Mouse (Mus musculus) mouse trophoblast stem cell (cell line): Measurements from ENCODE around the gene Tns3.

Experiments used
- in situ Hi-C, 2 experiments: fragments of 300-500 bp; cut with MseI, MboI; formaldehyde crosslinking; loops; 2 replicates in 1 of 2; 3 replicates in 1 of 2; pipeline ENCODE4 v1.15.1; 2025

Tns3 gene

DNA sequence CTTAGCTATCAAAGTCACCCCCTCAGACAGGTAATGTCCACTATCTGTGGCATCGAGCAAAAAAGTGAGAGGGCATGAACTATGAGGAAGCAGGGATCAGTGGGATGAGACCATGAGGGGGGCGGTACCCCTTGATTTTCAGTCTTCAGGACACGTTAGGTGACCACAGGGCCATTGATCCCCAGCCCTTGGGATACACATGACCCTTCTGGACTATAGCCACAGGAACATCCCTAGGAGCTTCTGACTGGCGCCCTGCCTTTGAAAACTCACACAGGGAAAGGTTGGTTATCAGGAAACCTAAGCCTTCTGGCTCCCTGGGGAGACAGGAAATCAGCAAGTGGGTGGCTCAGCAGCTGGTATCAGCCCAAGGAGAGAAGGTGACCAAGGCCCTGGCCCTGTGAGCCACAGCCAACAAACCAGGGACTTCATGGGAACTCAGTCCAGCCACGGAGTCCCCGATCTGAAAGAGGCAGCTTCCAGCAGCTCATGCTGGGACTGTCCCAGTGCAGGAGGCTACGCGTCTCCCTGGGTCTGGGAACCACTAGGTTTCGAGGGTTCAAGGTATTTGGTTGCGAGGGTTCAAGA is 12.8 kb downstream of the Tns3 start:
- in situ Hi-C loops, result no loop called here

DNA sequence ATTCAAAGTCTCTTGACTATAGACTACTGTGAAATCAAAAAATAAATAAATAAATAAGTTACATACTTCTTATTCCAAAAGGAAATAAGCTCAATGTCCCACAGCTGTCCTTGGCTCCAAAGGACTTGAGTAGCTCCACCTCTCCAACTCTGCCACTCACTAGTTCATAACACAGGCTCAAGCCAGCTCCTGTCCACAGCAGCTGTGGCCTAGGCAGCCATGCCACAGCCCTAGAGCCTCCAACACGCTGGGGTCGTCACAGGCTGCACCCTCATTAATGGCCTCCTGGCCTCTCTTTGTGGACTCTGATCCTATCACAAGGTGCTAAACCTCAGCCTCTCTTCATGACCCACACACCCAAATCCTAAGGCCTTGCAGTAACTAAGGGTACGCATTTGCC is 18.7 kb downstream of the Tns3 start:
- in situ Hi-C loops, result no loop called here

GRCm38 (mm10) chr11:8644272-8644671 is 20.1 kb downstream of the Tns3 start:
- in situ Hi-C loops, result no loop called here

- in situ Hi-C loops, result no loop called here
These were observed 22.6 kb downstream of the Tns3 start for GRCm38 (mm10) chr11:8641634-8642277.

- in situ Hi-C loops, result no loop called here
These were observed 24.6 kb downstream of the Tns3 start for GRCm38 (mm10) chr11:8639726-8640125.

DNA sequence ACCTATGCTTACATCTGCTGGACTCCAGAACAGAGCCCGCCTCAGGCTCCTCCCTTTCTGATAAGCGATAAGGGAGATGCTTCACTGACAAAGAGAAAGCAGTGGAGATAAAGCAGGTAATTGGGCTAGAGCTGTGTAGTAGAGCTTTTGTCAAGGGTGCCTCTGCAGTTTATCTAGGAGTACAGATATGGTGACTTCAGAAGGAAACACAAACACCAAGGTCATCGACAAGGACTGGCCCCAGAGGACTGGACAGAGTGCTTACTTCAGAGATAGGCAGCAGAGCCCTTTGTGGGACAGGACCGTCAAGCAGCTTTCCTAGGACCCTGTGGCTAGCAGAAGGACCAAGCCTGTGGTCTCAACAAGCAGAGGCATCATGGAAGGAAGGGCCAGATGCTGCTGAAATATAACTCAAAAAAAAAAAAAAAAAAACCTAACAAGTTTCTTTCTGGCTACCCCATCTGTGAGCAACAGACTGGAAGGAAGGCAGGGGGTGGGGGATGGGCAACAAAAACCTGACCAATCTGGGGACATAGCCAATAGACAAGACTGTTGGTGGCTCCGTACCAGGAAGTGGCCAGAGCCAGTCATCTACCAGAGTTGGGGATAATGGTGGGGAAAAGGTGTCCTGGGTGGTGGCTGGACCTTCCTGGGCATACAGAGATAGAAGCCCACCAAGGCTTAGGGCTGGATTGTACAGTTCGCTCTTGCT is 25.2 kb downstream of the Tns3 start:
- in situ Hi-C loops, result no loop called here

- in situ Hi-C loops, result no loop called here
These were observed 26.6 kb downstream of the Tns3 start for GRCm38 (mm10) chr11:8637469-8638447.

DNA sequence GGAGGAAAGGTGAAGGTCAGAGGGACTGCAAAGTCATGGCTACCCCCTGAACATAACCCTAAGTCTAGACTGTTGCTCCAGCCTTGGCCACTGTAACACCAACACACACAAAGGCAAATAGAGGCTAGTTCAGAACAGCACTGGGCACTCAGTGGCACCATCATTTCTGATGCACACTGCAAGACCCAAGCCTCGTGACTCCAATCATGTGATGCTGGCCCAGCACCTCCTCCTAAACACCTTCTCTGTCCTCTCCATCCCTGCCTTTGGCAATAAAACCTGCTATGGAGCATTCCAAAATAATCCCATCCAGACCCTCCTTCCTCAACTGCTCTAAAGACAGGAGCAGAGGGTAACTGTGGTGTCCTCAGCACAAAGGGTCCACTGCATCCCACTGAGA is 27.7 kb downstream of the Tns3 start:
- in situ Hi-C loops, result no loop called here

DNA sequence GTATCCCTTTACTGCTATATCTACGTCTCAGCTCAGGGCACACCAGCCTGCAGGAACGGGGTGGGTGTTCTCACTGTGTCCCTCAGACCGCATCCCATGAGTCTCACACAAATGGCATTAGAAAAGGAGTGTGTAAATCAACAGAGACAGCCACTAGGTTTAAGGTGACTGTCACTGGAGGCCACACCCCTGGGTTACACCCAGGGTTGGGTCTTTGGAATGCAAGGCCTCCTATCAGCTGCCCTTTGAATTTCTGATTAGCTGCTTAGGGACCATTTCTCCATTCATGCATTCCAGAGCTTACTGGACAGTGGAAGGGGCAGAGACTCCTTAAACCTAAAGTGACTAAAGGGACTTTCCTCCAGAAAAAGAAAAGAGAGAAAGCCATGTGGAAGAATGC is 28.6 kb downstream of the Tns3 start:
- in situ Hi-C loops, result no loop called here

- in situ Hi-C loops, result no loop called here
These were observed 29.5 kb downstream of the Tns3 start for GRCm38 (mm10) chr11:8634728-8635410.

- in situ Hi-C loops, result no loop called here
These were observed 32.2 kb downstream of the Tns3 start for GRCm38 (mm10) chr11:8632163-8632562.

GRCm38 (mm10) chr11:8629862-8630390 is 34.4 kb downstream of the Tns3 start:
- in situ Hi-C loops, result no loop called here

DNA sequence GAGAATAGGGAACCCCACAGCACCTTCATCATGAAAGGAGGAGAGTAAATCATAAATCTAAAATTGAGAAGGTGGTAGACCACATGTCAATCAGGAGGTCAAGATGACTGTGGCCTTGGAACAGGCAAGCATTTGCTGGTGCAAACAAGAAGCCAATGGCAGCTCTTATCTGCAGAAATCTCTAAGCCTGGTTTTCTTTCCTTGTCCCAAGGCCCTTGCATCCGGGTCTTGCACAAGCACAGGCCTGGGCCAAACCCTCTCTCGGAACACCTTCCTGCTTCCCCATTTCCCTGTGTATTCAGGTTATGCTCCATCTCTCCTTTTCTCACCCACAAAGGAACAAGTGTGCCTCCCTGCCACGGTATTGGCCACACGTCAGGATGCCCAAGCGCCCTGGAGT is 35.0 kb downstream of the Tns3 start:
- in situ Hi-C loops, result no loop called here

DNA sequence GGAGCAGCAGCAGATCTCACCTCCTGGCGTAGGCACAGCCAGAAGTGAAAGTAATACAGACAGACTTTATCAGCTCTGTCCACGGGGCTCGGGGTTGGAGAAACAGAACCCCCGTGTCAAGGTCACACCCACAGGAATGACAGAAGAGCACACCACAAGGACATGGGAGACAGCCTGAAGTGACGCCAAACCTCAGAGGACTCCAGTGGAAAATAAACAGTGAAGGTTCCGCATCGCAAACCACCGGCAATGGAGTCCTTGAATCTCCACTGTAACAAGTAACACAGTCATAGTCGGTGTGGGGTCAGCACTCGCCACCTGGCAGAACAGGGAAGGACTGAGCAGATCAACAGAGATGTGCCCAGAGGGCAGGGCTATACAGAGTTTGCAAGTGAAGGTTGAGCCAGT is 35.5 kb downstream of the Tns3 start:
- in situ Hi-C loops, result no loop called here

- in situ Hi-C loops, result no loop called here
These were observed 37.2 kb downstream of the Tns3 start for GRCm38 (mm10) chr11:8627156-8627555.

- in situ Hi-C loops, result no loop called here
These were observed 37.6 kb downstream of the Tns3 start for GRCm38 (mm10) chr11:8626715-8627114.

DNA sequence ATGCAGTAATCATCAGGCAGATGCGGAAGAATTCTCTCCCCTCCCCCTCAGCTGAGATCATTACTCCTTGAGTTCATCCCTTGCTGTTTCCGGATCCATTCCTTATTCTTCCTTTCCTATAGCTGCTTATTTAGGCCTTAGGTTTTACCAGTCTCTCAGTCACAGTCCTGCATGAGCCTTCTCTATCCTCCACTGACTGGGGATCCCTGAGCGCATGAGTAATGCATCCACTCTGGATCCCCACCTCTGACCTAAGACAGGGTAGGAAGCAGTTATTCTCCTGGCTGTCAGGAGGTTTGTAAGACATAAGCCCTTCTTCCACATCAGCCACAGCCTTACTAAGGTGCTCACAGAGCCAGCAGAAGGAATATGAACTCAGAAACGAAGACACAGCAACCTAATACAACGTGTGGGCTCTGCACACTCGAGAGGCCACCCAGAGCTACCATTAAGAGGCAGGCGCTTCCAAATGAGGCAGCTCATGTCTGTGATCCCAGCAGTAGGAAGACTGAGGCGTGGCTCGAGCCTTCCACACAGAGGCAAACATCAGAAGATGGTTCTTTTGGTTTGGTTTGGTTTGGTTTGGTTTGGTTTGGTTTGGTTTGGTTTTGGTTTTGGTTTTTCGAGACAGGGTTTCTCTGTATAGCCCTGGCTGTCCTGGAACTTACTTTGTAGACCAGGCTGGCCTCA is 38.3 kb downstream of the Tns3 start:
- in situ Hi-C loops, result no loop called here

- in situ Hi-C loops, result no loop called here
These were observed 38.9 kb downstream of the Tns3 start for GRCm38 (mm10) chr11:8625451-8625850.

GRCm38 (mm10) chr11:8624179-8624886 is 40.0 kb downstream of the Tns3 start:
- in situ Hi-C loops, result no loop called here

DNA sequence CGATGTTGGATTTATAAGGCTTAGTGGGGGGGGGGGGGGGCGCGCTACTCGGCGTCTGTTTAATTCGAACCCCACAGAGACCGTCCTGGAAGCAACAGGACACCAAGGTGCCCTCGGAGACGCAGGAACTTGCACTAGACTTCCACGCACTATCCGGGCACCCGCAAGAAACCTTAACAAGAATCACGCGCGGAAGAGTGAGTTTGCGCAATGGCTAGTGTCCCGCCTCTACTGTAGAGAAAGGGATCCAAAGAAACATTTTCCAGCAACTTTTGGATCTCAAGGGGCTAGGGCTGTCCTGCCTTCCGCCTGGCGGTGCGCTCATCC is 40.5 kb downstream of the Tns3 start:
- in situ Hi-C loops, result no loop called here
